Mouse (Mus musculus): ENCODE results near the gene Pmfbp1.

Gene Pmfbp1

DNA sequence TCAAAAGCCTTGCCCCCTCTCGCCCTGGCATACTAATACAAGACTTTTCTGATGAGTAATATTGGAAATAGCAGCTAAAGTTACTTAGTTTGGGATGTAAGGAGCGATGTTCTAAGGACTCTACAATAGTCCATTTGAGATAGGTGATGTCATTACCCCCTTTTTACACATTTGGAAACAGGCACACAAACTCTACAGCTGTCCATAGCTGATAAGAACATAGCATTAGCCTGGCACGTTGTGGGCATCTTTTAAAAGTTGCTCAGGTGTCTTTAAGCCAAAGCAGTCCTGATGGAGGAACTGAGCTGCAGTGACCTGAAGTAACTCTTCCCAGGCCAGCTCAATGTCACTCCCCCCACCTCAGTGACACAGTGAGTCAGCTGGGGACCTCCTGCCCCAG, 97.5 kb downstream of the Pmfbp1 start:
- no peak for DNase-seq (ENCODE audit: low spot score)

DNA sequence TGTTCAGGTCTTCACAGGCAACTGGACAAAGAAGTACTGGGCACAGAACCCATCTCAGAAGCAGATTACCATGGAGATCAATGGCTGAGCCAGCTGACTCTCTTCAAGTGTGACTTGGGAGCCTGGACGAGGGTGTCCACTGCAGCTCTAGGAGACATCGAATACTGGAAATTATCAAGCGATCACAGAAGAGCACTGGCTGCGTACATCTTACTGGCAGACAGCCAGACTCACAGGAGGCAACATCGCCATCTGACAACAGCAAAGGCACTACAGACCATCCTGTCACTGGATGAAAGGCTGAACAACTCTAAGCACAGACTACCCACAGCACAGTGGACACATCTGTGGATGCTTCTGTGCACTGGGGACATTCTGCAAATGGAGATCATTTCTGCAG, 98.3 kb downstream of the Pmfbp1 start:
- DNase-seq (ENCODE audit: low spot score) = no peak
